21 mouse cellular contexts compared by ENCODE assay signal in genomic region chr1:36892461-36892860, GRCm38 (mm10). TPM values are rescaled to one million over a fixed set of nuclear protein-coding genes. Genes with fewer than 3 reads are reported as not detected.
DNase-seq lines count a peak whose midpoint lies in the region; ATAC-seq lines count a peak whose summit lies in the region.
"Had no signal": no experiment of that assay in that cellular context is flagged by ENCODE, and none has a peak within 500 bp of the region (broad histone marks: within the 10 kb centered on the region; RNA-seq: fewer than 3 reads in every experiment).

No protein-coding gene starts in this region.

- peak; percentile 53; the same call in 1 of the 2 replicates for ATAC-seq in liver, embryonic 13.5 days (ENCODE audit: low read depth)
- ATAC-seq: hindbrain, embryonic 16.5 days had no signal

- H3K9ac ChIP-seq in liver, embryonic 13.5 days, result no peak overlapping the region
- H3K9ac ChIP-seq: embryonic facial prominence, embryonic 12.5 days; embryonic facial prominence, embryonic 15.5 days; forebrain, postnatal 0 days; heart, embryonic 12.5 days; heart, embryonic 15.5 days; hindbrain, embryonic 13.5 days had no signal

- no peak overlapping the region for H3K4me3 ChIP-seq in liver, embryonic 13.5 days (replicated peaks)
- H3K4me3 ChIP-seq: embryonic facial prominence, embryonic 12.5 days; embryonic facial prominence, embryonic 15.5 days; gastrocnemius, adult 2 months; heart, embryonic 12.5 days; heart, embryonic 15.5 days; hindbrain, embryonic 10.5 days; hindbrain, embryonic 13.5 days had no signal

- whole genome bisulfite sequencing in liver, embryonic 13.5 days (ENCODE audit: insufficient replicate concordance), result 35% methylated on average over 3 of the region's 3 CpGs

- DNase-seq in heart, adult 11 months, result peak; percentile 4
- no peak for DNase-seq in heart, adult 9 months (ENCODE audit: low spot score in 2 of 2)
- DNase-seq in liver, embryonic 13.5 days, result no peak
- DNase-seq in liver, result no peak
- DNase-seq in c-Kit-positive CD71-positive TER-119-negative erythroid progenitor cells, embryonic 14.5 days (ENCODE audit: low read depth), result peak; percentile 67
- DNase-seq in lung, postnatal 25 days (ENCODE audit: low spot score), result no peak
- DNase-seq in cerebellum, adult 11 months, result no peak
- no peak for DNase-seq in kidney, adult 9 months
- DNase-seq: cerebellum, adult 9-11 months; forebrain, postnatal 0 days; gastrocnemius, adult 2 months; gastrocnemius, postnatal 25 days; heart, postnatal 10 days; heart, postnatal 36 days had no signal

- no peaks in the 10 kb centered on the region for H3K9me3 ChIP-seq in liver, embryonic 13.5 days (replicated peaks)
- H3K9me3 ChIP-seq: embryonic facial prominence, embryonic 12.5 days; embryonic facial prominence, embryonic 15.5 days; heart, embryonic 12.5 days; heart, embryonic 15.5 days; hindbrain, embryonic 10.5 days; hindbrain, embryonic 13.5 days had no signal

- peaks cover 39% of the 10 kb centered on the region for H3K4me1 ChIP-seq in liver, embryonic 13.5 days (replicated peaks)
- H3K4me1 ChIP-seq: embryonic facial prominence, embryonic 12.5 days; hindbrain, embryonic 10.5 days had no signal

- H3K36me3 ChIP-seq in liver, embryonic 13.5 days, result peaks cover 21% of the 10 kb centered on the region
- H3K36me3 ChIP-seq: embryonic facial prominence, embryonic 12.5 days; heart, embryonic 15.5 days; hindbrain, embryonic 13.5 days had no signal

- no peak overlapping the region for H3K27ac ChIP-seq in liver, embryonic 13.5 days
- H3K27ac ChIP-seq: embryonic facial prominence, embryonic 12.5 days; embryonic facial prominence, embryonic 15.5 days; gastrocnemius, adult 2 months; heart, embryonic 15.5 days; hindbrain, embryonic 10.5 days; hindbrain, embryonic 13.5 days had no signal

- H3K27me3 ChIP-seq in liver, embryonic 13.5 days, result no peaks in the 10 kb centered on the region
- H3K27me3 ChIP-seq: embryonic facial prominence, embryonic 12.5 days; embryonic facial prominence, embryonic 15.5 days; heart, embryonic 12.5 days; heart, embryonic 15.5 days; hindbrain, embryonic 13.5 days had no signal

- no peak overlapping the region for H3K4me2 ChIP-seq in liver, embryonic 13.5 days
- H3K4me2 ChIP-seq: embryonic facial prominence, embryonic 12.5 days; embryonic facial prominence, embryonic 15.5 days; heart, embryonic 12.5 days; heart, embryonic 15.5 days; hindbrain, embryonic 13.5 days had no signal

RNA-seq across cellular contexts. Expression of gene Tmem131, which starts 51.0 kb away (rescaled TPM):
- 6.5 and 8.7 TPM in 2 replicates for polyA plus RNA-seq in liver, embryonic 13.5 days (2015; fragmentation: Nextera tagmentation; extraction: Ambion mirVana)

Comparison
In these comparisons a context has a peak if more than half of its experiments do, and no peak if none do; other contexts are left out.
1. DNase-seq: peak in heart, adult 11 months (single experiment) and c-Kit-positive CD71-positive TER-119-negative erythroid progenitor cells, embryonic 14.5 days (single experiment); none in heart, adult 9 months (0 of 2), liver, embryonic 13.5 days (single experiment), liver (single experiment), lung, postnatal 25 days (single experiment), cerebellum, adult 11 months (single experiment) and kidney, adult 9 months (single experiment).